Mouse (Mus musculus): ENCODE results near the gene Tnnc1. TPM values are rescaled to one million over a fixed set of nuclear protein-coding genes. Genes with fewer than 3 reads are reported as not detected.

Gene Tnnc1
- 2.7 and 3.8 TPM in 2 replicates for polyA plus RNA-seq (2016; fragmentation: Nextera tagmentation; extraction: Ambion mirVana)

DNA sequence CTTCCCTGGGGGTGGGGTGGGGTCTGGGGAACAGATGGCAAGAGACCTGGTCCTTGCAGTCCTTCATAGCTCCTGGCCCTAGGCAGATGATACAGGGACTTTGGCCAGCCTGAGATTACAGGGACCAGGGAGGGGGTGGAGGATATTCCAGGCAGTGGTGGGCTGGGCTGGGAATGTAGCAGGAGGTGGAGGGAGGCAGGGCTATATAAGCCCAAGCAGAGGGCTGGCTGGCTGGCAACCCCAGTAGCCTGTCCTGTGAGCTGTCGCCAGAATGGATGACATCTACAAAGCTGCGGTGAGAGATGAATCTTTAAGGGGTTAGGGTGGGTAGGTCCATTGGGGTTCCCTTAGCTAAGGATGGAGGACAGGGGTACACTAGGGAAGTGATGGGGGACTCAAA lies at the start of gene Tnnc1:
Gene Tnnc1 (plus strand): TSS at position 229 of the 400 bp plus-strand sequence.
- Histone ChIP-seq H3K4me3 (peak within 1 kb of the TSS; percentile 85), H3K27ac (peak within 1 kb of the TSS; percentile 97; the same call in 1 of the 2 replicates), H3K4me1 (peaks cover 21% of the 10 kb centered on the region), H3K36me3 (peaks cover 20% of the 10 kb centered on the region), H3K9me3 (replicated peaks) (no peaks in the 10 kb centered on the region), H3K27me3 (ENCODE audit: low read depth, poor library complexity, severe bottlenecking) (no peaks in the 10 kb centered on the region)
- WGBS: 69% methylated on average over 2 of the region's 2 CpGs
- no peak for DNase-seq (ENCODE audit: low spot score)

DNA sequence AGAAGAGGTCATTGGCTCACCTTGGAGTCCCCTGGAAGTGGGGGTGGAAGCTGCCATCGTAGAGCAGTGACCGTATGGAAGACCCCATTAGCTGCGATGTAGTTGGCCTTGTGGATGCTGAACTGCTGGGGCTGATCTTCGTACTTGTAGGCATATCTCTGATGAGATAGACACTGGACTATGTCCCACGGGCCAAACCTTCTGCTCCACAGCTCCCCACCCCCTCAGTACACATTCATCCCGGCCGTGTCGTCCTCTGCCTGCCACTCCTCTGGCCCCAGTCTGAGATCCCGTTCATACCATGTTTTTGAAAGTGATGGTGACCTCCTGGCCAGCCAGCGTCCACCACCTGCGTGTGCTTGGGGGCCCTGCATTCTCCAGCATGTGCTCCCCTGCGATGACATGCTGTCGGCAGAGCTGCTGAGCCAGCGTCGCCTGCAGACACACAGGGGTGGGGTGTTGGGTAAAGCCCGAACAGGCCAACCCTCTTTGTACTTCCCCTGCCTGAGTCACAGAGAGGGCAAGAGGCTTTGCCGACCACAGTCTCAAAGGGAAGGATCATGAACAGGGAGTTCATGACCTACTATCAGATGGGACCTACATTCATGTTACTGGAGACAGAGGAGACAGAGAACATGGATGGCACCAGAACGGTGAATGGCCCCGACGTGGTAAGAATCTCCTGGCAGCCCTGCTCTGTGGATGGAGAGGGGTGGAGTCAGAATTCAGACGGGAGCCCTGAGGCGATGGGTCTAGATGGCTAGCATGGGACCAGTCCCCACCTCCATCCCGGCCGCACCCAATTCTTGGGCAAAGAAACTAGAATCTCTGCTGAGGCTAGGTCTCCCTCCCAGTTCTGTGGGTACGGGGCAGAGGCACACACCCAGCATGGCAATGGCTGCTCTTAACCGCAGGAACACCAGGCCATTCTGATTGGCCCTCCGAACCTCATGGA lies 47.6 kb upstream of the Tnnc1 start:
- no peak for DNase-seq (ENCODE audit: low spot score)

DNA sequence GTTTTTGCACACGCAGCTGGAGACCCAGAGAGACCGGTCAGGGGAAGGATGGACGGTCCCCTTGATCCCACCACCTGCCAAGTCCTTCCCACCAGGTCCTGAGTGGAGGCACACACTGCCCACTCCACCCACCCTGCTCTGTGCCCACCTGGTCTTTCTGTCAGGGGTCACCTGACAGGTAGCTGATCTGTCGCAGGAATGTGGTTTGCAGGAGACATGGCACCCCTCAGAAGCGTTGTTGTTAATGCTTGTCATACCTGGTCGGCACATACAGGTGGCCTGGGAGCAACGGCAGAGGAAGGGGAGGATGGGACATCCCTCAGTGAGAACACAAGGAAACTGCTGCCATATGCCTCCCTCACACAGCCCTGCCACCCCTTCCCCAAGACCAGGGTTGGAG lies 46.9 kb upstream of the Tnnc1 start:
- DNase-seq (ENCODE audit: low spot score): no peak
- Histone ChIP-seq H3K9me3 (replicated peaks) (no peaks in the 10 kb centered on the region), H3K4me1 (peaks cover 9% of the 10 kb centered on the region), H3K36me3 (0 out of 2 replicates have a peak, but pooled peaks cover 4% of the 10 kb centered on the region), H3K27ac (no peak overlapping the region), H3K4me3 (no peak overlapping the region), H3K27me3 (ENCODE audit: low read depth, poor library complexity, severe bottlenecking) (no peaks in the 10 kb centered on the region)
- WGBS: 90% methylated on average over 7 of the region's 7 CpGs

More for the DNA sequence above, 47.6 kb upstream of the Tnnc1 start:
- WGBS: 84% methylated on average over 27 of the region's 27 CpGs
- Histone ChIP-seq H3K9me3 (replicated peaks) (no peaks in the 10 kb centered on the region), H3K27ac (no peak overlapping the region), H3K36me3 (0 out of 2 replicates have a peak, but pooled peaks cover 4% of the 10 kb centered on the region), H3K4me1 (peaks cover 5% of the 10 kb centered on the region; the same call in 1 of the 2 replicates), H3K27me3 (ENCODE audit: low read depth, poor library complexity, severe bottlenecking) (no peaks in the 10 kb centered on the region), H3K4me3 (no peak overlapping the region)

DNA sequence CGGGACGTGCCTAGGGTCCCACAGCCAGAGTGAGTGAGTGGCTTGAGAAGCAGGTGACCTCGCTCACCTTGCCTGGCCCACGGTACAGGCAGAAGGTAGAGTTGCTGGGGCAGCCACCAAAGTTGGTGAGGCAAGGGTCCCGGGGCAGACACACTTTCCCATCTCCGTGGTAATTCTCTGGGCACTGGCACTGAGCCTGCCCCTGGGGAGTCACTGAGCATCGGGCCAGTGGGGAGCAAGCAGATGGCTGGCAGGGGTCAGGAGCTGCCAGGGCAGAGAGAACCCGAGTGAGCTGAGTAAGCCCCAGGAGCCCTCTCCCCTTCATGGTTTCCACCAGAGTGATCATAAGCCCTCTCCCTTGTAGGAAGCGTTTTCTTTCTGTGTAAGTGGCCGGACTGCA lies 46.5 kb upstream of the Tnnc1 start:
- 80% methylated on average over 10 of the region's 10 CpGs for WGBS
- DNase-seq (ENCODE audit: low spot score): no peak
- Histone ChIP-seq H3K4me3 (no peak overlapping the region), H3K27me3 (ENCODE audit: low read depth, poor library complexity, severe bottlenecking) (no peaks in the 10 kb centered on the region), H3K27ac (no peak overlapping the region), H3K4me1 (peaks cover 13% of the 10 kb centered on the region), H3K9me3 (replicated peaks) (no peaks in the 10 kb centered on the region), H3K36me3 (0 out of 2 replicates have a peak, but pooled peaks cover 4% of the 10 kb centered on the region)

DNA sequence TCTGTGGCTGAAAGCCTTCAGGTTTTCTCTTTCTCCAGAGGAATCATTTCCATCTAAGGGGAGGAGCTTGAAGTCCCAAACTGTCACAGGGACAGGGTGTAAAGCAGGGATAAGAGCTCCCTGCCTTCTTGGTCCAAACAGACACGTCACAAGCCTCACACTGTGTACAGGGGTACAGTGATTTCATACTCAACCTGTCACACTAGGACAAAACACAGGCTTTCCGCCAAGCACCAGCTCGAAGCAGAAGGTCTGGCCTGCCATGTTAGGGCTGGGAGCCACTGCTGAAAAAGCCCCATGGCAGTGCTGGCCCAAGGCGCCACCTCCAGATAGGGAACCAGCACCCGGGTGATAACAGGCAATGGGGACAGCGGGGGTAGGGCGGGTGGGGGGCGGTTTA lies 44.0 kb upstream of the Tnnc1 start:
- no peaks in the 10 kb centered on the region for H3K27me3 ChIP-seq (ENCODE audit: low read depth, poor library complexity, severe bottlenecking)
- no peaks in the 10 kb centered on the region for H3K9me3 ChIP-seq (replicated peaks)
- H3K36me3 ChIP-seq: 0 out of 2 replicates have a peak, but pooled peaks cover 4% of the 10 kb centered on the region
- WGBS: 85% methylated on average over 8 of the region's 8 CpGs
- H3K4me1 ChIP-seq: peaks cover 23% of the 10 kb centered on the region
- DNase-seq (ENCODE audit: low spot score): no peak
- H3K4me3 ChIP-seq: no peak overlapping the region
- H3K27ac ChIP-seq: no peak overlapping the region

DNA sequence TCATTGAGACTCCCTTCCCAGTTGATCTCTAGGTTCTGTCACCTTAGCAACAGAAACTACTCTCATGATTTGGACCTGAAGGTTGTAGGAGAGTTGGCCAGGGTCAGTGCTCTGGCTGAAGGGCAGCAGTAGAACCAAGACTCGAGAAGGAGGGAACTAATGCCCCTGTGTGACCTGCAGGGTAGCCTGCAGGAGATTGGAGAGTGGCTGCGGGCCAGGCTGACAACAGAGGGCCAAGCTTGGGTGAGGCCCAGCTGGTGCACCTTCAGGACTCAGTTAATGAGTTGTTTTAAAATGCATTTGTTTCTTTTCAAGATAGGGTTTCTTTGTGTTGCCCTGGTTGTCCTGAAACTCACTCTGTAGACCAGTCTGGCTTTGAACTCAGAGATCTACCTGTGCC lies 43.1 kb upstream of the Tnnc1 start:
- H3K27me3 ChIP-seq (ENCODE audit: low read depth, poor library complexity, severe bottlenecking): no peaks in the 10 kb centered on the region
- 77% methylated on average over 2 of the region's 2 CpGs for WGBS
- DNase-seq (ENCODE audit: low spot score): no peak

DNA sequence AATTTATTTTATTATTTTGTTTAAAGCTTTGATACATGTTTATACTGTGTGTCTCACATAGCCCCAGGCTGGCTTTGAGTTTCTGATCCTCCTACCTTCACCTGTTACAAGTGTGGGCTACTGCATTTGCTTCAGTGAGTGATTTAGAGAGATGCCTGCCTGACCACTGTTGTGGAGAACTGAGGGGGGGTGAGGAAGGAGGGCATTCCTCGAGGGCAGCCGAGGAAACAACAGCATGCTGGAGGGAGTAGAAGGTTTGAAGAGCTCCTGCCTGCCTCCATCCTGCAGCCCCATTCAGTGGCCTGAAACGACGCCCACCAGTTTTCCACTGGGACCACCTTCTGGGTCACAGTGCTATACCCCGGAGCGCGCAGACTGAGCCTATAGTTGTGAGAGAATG lies 42.7 kb upstream of the Tnnc1 start:
- Histone ChIP-seq H3K4me1 (peaks cover 20% of the 10 kb centered on the region), H3K27me3 (ENCODE audit: low read depth, poor library complexity, severe bottlenecking) (no peaks in the 10 kb centered on the region), H3K4me3 (no peak overlapping the region), H3K36me3 (peaks cover 14% of the 10 kb centered on the region), H3K27ac (no peak overlapping the region), H3K9me3 (replicated peaks) (no peaks in the 10 kb centered on the region)
- 69% methylated on average over 7 of the region's 7 CpGs for WGBS
- DNase-seq (ENCODE audit: low spot score): no peak

More for the DNA sequence above, 43.1 kb upstream of the Tnnc1 start:
- no peak overlapping the region for H3K27ac ChIP-seq
- H3K4me3 ChIP-seq: no peak overlapping the region
- peaks cover 9% of the 10 kb centered on the region for H3K36me3 ChIP-seq
- peaks cover 23% of the 10 kb centered on the region for H3K4me1 ChIP-seq
- no peaks in the 10 kb centered on the region for H3K9me3 ChIP-seq (replicated peaks)

DNA sequence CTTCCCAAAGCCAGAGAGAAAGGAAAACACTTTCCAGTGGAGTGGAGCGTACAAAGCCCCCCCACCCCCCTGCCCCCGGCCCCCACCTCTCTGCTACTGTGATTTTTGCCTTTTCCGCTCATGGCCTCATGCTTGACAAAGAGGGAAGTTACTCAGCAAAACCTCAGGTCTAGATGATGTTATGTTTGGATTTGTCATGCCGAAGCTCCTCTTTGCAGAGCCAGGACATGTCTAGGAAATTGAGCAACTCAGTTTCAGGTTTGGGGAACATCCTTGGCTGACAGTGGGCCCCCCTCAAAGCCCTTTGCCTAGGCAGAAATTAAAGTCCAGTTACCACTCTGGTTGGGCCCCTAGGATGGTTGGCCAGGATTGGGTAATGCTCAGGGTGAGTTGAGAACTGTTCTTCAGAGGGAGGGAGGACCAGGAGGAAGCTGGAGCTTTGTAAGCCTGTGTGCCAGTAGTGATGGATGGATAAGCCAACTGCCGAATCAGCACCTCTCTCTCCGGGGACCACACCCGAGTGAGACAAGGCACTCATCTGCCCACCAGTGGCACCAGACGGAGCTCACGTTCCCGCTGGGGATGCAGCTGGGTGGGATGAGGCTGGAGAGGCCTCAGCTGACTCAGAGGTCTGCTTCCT lies 42.0 kb upstream of the Tnnc1 start:
- Histone ChIP-seq H3K36me3 (peaks cover 20% of the 10 kb centered on the region), H3K27me3 (ENCODE audit: low read depth, poor library complexity, severe bottlenecking) (no peaks in the 10 kb centered on the region), H3K27ac (0 out of 2 replicates have a peak overlapping the region, but pooled peaks have one; percentile 27), H3K9me3 (replicated peaks) (no peaks in the 10 kb centered on the region), H3K4me3 (0 out of 2 replicates have a peak overlapping the region, but pooled peaks have one; percentile 27), H3K4me1 (peaks cover 19% of the 10 kb centered on the region)
- DNase-seq (ENCODE audit: low spot score): no peak
- 49% methylated on average over 10 of the region's 10 CpGs for WGBS

DNA sequence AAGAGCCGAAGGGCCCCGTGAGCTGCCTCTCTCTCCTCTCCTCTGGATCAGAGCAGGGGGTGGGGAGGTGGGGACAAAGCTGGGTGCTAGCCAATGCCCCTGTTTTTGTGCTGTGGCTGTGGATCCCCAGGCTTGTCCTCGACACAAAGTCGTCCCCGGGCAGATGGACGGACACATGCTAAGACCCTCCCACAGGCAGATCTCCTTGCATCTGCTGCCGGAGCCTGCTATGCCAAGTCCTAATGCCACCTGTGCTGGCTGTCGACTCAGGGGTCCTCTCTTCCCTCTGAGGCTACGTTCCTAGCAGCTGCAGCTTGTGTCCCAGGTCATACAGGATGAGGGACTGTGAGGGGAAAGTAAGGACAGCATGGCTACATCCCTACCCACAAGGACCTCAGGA lies 41.3 kb upstream of the Tnnc1 start:
- DNase-seq (ENCODE audit: low spot score): no peak
- Histone ChIP-seq H3K27me3 (ENCODE audit: low read depth, poor library complexity, severe bottlenecking) (no peaks in the 10 kb centered on the region), H3K27ac (0 out of 2 replicates have a peak overlapping the region, but pooled peaks have one; percentile 27), H3K9me3 (replicated peaks) (no peaks in the 10 kb centered on the region), H3K4me3 (peak overlapping the region; percentile 27), H3K4me1 (peaks cover 19% of the 10 kb centered on the region), H3K36me3 (peaks cover 28% of the 10 kb centered on the region)
- 74% methylated on average over 9 of the region's 9 CpGs for WGBS

DNA sequence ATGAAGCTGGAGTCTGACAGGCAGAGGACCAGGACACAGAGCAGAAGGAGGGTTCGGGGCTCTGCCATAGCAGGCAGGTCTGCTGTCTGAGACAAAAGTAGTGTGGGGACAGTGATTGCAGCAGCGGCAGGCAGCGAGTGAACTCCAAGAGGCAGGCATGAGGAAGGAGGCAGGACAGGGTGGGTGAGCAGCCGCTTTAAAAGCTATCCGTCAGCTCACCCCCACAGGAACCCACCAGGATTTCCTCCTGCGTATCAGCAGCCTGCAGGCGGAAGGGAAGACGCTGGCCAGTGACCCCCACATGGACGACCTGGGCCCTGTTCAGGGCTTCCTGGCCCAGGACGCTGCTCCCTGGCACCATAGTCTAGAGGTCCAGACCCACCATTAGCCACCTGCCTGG lies 39.7 kb upstream of the Tnnc1 start, which contains the start of gene Stab1:
Gene Stab1 (minus strand): TSS at position 217 of the 400 bp plus-strand sequence.
- H3K27ac ChIP-seq: peak within 1 kb of the TSS; percentile 50; the same call in 1 of the 2 replicates
- H3K4me3 ChIP-seq: peak within 1 kb of the TSS; percentile 27
- no peaks in the 10 kb centered on the region for H3K9me3 ChIP-seq (replicated peaks)
- WGBS: 55% methylated on average over 10 of the region's 10 CpGs
- no peak for DNase-seq (ENCODE audit: low spot score)
- H3K36me3 ChIP-seq: peaks cover 40% of the 10 kb centered on the region
- H3K4me1 ChIP-seq: peaks cover 19% of the 10 kb centered on the region
- H3K27me3 ChIP-seq (ENCODE audit: low read depth, poor library complexity, severe bottlenecking): no peaks in the 10 kb centered on the region

DNA sequence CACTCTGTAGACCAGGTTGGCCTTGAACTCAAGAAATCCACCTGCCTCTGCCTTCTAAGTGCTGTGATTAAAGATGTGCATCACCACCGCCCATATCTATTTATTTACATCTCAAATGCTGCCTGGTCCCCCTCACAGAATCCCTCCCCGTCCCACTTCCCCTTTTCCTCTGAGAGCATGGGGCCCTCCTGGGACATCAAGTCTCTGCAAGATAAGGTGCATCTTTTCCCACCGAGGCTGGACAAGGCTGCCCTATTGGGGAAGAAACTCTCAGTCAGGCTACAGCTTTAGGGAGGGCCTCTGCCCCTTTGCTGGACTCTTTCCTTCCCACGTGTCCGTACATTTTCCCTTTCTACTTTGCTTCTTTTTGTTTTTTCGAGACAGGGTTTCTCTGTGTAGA lies 38.6 kb upstream of the Tnnc1 start:
- no peak overlapping the region for H3K4me3 ChIP-seq
- WGBS: 83% methylated on average over 6 of the region's 6 CpGs
- peaks cover 51% of the 10 kb centered on the region for H3K36me3 ChIP-seq
- H3K9me3 ChIP-seq (replicated peaks): no peaks in the 10 kb centered on the region
- H3K27ac ChIP-seq: no peak overlapping the region
- DNase-seq (ENCODE audit: low spot score): no peak
- no peaks in the 10 kb centered on the region for H3K27me3 ChIP-seq (ENCODE audit: low read depth, poor library complexity, severe bottlenecking)
- peaks cover 19% of the 10 kb centered on the region for H3K4me1 ChIP-seq

DNA sequence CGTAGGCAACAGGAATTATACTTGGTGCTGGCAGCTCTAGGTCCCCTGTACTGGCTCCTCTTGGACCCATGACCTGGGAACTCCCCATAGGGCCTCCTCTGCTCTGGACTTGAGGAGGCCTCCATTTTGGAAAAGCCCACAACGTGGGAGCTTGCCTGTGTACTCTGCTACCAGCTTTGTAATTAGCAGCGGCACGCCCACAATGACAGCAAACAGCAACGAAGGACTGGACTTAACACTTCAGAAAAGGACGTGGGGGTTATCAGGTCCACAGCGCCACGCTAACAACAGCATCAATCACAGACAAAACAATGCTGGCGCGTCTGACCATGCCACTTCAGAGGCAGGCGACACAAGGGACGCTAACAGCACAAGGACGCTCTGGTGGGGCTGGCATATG lies 37.1 kb upstream of the Tnnc1 start:
- Histone ChIP-seq H3K27me3 (ENCODE audit: low read depth, poor library complexity, severe bottlenecking) (no peaks in the 10 kb centered on the region), H3K27ac (no peak overlapping the region), H3K4me3 (no peak overlapping the region), H3K9me3 (replicated peaks) (no peaks in the 10 kb centered on the region), H3K36me3 (peaks cover 65% of the 10 kb centered on the region), H3K4me1 (peaks cover 15% of the 10 kb centered on the region)
- DNase-seq (ENCODE audit: low spot score): no peak
- 88% methylated on average over 13 of the region's 13 CpGs for WGBS

DNA sequence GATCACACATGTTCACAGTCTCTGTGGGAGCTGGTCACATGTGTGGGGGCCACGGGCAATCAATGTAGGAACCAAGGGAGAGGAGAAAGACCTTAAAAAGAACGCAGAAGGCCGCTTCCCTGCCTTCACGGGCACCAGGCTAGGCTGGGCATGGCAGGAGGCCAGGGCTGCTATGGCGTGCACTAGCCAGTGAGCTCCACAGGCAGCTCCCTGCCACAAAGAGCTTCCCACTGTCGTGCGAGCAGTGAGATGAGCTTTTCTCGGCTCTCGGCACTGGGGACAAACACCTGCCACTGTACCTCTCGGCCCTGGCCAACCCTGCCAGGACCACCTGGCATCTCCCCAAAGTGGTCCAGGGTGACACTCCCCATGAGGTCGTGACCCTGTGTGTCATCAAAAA lies 36.7 kb upstream of the Tnnc1 start:
- Histone ChIP-seq H3K9me3 (replicated peaks) (no peaks in the 10 kb centered on the region), H3K27ac (no peak overlapping the region), H3K36me3 (peaks cover 69% of the 10 kb centered on the region), H3K4me3 (no peak overlapping the region), H3K27me3 (ENCODE audit: low read depth, poor library complexity, severe bottlenecking) (no peaks in the 10 kb centered on the region), H3K4me1 (peaks cover 11% of the 10 kb centered on the region)
- DNase-seq (ENCODE audit: low spot score): no peak
- 93% methylated on average over 11 of the region's 11 CpGs for WGBS

Measured in limb, embryonic 10.5 days (tissue).